Mouse (Mus musculus) left cerebral cortex, adult 11 months (tissue): Measurements from ENCODE around the gene Fhl3.
A peak's percentile ranks its signal among the peaks of the same experiment; 100 is the strongest.
"Not testable (repeated sequence)": the region's sequence is repeated elsewhere in the genome, so short reads cannot be mapped to it uniquely, and the experiment has no call there.

Source experiments
- DNase-seq: peaks from one replicate; pipeline ENCODE4 v3.0.0; 2022; ENCODE audit warnings: low spot score

The Fhl3 gene

DNA sequence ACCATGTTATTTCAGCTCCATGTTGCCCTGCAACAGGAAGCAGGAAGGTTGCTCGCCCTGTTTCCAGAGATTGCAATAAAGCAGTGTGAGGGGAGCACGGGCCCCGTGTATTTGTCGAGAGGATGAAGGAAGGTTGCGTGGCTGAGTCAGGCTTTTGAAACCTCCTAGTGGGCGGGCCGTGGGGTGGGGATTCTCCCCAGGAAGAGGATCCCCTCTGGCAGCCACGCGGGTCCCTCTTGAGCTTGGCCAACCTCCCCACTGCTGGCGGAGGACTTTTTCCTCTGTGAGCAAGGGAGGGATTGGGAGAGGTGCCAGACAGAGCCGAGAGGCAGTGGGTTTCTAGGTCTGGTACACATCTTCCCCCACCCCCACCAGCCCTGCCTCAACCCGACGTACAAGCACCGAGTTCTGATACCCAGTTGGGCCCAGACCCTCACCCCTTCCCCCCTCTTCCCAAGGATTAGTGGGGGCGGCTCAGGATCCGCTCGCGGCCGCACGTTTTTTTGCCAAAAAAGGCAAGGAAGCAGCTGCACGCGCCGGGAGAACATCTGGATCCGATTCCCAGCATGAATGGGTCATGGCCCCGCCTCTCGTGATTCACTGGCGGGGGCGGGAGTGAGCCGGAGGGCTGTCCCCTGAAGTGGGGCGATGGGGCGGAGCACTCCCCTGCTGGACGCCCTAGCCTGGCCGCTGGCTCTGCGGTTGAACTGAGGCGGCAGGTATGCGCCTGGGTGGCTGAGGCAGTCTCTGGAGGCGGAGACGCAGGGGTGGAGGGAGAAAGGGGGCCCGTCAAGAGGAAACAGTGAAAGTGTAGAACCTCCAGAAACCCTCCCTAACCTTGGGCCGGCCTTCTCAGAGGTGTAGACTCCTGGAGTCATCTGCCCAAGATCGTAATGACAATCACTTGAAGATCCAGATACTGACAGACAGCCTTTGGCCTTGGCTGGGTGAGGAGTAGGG, 8.3 kb downstream of the Fhl3 start:
- DNase-seq: peak; percentile 49

DNA sequence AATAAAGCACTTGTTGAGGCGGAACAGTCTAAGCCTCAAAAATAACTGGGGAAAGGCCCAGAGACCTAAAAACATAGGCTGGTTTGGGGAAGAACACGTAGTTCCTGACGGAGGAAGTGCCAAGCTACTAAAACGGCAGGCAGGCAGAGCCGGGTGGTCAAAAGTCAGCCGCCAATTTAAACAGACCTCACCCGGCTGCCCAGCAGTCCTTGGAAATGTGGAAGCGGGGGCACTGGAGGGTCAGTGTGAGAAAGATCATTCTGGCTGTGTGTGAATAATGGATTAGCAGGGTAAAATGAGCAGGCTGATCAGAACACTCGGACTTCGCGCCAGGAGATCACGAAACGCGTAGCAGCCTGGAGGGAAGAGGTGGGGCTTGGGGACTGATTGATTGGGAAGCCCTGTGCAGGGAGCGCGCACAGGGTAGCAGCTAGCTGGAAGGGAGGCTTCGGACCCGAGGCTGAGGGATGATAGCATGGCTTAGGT, 9.5 kb downstream of the Fhl3 start:
- DNase-seq: no peak

GRCm38 (mm10) chr4:124710776-124711291, 10.3 kb downstream of the Fhl3 start:
- DNase-seq: peak; percentile 57

DNA sequence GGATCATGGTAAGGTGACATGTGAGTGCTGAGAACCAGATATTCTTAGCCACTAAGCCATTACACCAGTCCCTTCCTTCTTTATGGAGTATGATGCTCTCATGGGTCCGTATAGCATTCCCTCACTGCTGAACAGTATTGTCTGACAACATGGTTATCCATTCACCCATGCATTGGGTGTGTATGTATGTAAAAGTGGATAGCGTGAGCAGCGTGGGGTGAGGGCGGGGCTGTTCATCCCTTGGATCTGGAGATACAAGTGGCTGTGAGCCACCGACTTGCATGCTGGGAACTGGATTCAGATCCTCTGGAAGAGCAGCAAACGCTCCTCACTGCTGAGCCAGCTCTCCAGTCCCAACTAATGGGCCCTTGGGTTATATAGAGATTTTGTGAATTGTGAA, 12.1 kb downstream of the Fhl3 start:
- DNase-seq: no peak

- not testable (repeated sequence) for DNase-seq
These were observed 13.3 kb downstream of the Fhl3 start for GRCm38 (mm10) chr4:124713850-124714249.

- peak; percentile 85 for DNase-seq
These were observed 14.3 kb downstream of the Fhl3 start, which contains the start of gene Sf3a3 for GRCm38 (mm10) chr4:124714545-124715481. Gene Sf3a3 (plus strand): TSS chr4:124714776.

DNA sequence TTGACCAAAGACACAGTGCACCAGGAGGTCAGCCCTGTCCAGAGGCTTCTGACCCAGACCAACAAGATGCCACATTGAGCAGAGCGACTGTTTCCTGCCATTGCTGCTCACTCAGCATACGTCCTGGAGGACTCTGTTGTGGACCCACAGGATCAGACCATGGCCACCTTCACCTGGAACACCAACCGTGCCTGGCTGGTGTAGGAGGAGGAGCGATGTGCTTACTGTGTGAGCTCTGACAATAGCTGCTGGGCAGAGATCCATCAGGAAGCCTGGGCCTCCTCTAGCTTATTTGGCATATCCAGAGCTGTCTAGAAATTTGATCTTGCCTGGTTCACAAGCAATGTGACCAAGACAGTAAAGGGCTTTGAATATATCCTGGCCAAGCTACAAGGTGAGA, 18.6 kb downstream of the Fhl3 start:
- no peak for DNase-seq

- DNase-seq: no peak
These were observed 25.6 kb downstream of the Fhl3 start for GRCm38 (mm10) chr4:124726121-124726520.

GRCm38 (mm10) chr4:124736952-124737351, 36.5 kb downstream of the Fhl3 start:
- no peak for DNase-seq

- DNase-seq: no peak
These were observed 37.0 kb downstream of the Fhl3 start for GRCm38 (mm10) chr4:124737486-124737885.

DNA sequence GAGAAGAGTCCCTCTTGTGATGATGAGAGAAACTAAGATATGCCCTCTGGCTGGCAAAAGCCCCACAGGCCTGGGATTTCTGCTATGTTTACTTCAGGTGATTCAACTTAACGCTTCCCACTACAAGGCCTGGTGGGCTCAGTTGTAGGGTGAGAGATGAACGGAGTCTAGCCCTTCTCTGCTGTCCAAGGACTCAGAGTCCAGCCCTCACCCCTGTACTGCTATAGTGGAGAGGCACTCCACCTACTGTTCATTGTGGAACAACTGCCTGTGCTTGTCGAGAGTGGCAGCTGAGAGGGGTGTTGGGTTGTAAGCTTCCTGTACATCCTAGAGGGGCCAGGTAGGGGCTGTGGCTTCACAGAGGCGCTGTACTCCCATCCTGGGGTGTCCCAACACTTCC, 37.5 kb downstream of the Fhl3 start:
- no peak for DNase-seq

- no peak for DNase-seq
These were observed 38.3 kb downstream of the Fhl3 start for GRCm38 (mm10) chr4:124738783-124739182.

- peak; percentile 71 for DNase-seq
These were observed 41.2 kb downstream of the Fhl3 start, which contains the start of gene Inpp5b for GRCm38 (mm10) chr4:124741376-124742343. Gene Inpp5b (plus strand): TSS chr4:124741850.

- no peak for DNase-seq
These were observed 42.3 kb downstream of the Fhl3 start for GRCm38 (mm10) chr4:124742839-124743238.

- DNase-seq: no peak
These were observed 46.1 kb downstream of the Fhl3 start for GRCm38 (mm10) chr4:124746577-124746976.

- DNase-seq: no peak
These were observed 47.4 kb downstream of the Fhl3 start for GRCm38 (mm10) chr4:124747851-124748250.

- DNase-seq: peak; percentile 96
These were observed 51.1 kb downstream of the Fhl3 start for GRCm38 (mm10) chr4:124751300-124752250.

GRCm38 (mm10) chr4:124752281-124753199, 52.0 kb downstream of the Fhl3 start:
- no peak for DNase-seq

- DNase-seq: no peak
These were observed 55.0 kb downstream of the Fhl3 start for GRCm38 (mm10) chr4:124755526-124755925.
